Mouse (Mus musculus): ENCODE data around the gene Frmd4b.
"Not testable (repeated sequence)": the region's sequence is repeated elsewhere in the genome, so short reads cannot be mapped to it uniquely, and the experiment has no call there.

Gene Frmd4b

GRCm38 (mm10) chr6:97291159-97291908 lies 326.0 kb downstream of the Frmd4b start:
- DNase-seq (ENCODE audit: low read depth, low spot score), result no peak

- DNase-seq (ENCODE audit: low read depth, low spot score), result no peak
Measured at GRCm38 (mm10) chr6:97290687-97291086, 326.7 kb downstream of the Frmd4b start.

GRCm38 (mm10) chr6:97289838-97290237 lies 327.5 kb downstream of the Frmd4b start:
- no peak for DNase-seq (ENCODE audit: low read depth, low spot score)

DNA sequence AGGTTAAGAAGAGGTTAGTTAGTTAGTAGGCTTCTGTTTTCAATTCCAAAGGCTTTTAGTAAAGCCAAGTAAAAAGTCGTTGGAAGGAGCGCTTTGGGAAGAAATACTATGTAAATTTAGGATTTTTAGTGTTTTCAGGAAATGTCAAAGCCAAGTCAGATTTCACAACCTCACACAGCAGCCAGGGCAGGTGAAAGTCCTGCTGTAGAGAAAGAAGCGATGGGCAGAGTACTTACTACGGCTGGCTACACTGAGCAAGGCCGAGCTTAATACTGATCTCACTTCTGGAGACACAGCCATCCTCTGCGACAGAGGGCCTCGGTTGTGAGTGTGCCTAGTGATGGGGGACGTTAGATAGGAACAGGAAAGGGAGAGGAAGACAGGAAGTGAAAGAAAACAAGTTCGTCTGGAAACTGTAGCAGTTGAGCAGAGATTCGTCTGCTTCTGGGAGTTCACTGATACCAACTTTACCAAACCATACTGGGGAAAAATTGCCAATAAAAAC lies 328.0 kb downstream of the Frmd4b start:
- DNase-seq (ENCODE audit: low read depth, low spot score), result no peak

DNA sequence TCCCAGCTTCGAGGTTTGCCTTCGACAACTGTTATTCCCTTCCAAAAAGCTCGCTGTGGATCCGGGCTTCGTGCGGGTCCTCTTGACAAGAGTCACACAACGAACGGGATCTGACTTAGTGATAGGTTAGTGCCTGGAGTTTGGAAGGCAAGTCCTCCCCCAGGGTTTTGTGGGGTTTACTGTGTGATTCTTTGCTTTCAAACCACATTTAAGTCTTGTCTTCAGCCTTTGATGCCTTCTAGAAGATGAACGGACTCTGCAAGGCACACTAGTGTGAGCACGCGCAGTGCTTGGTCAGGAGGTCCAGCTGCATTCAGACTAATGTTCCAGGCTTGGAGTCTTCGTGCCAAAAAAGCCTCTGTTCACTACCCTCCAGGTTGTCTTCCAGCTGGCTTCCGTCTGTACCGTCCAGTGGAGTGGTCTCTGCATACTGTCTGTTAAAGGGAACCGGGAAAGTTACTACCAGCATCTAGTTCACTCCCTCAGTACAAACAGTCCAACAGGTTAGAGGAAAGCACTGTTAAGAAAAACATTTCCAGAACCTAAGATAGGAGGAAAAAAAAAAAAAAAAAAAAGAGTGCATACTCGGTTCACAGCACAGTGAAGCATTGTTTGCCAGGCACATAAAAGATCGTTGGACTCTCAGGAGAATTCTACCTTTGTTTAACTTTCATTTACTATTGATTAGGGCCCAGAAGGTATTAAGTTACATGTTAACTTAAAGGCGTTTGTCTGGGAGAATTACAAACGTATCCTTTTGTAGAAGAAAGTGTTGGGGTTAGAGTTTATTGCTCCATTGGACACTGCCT lies 329.1 kb downstream of the Frmd4b start:
- no peak for DNase-seq (ENCODE audit: low read depth, low spot score)

GRCm38 (mm10) chr6:97286332-97286731 lies 331.0 kb downstream of the Frmd4b start:
- no peak for DNase-seq (ENCODE audit: low read depth, low spot score)

GRCm38 (mm10) chr6:97283676-97284075 lies 333.7 kb downstream of the Frmd4b start:
- DNase-seq (ENCODE audit: low read depth, low spot score), result no peak

- DNase-seq (ENCODE audit: low read depth, low spot score), result peak; percentile 64
Measured at GRCm38 (mm10) chr6:97278878-97279277, 338.5 kb downstream of the Frmd4b start.

DNA sequence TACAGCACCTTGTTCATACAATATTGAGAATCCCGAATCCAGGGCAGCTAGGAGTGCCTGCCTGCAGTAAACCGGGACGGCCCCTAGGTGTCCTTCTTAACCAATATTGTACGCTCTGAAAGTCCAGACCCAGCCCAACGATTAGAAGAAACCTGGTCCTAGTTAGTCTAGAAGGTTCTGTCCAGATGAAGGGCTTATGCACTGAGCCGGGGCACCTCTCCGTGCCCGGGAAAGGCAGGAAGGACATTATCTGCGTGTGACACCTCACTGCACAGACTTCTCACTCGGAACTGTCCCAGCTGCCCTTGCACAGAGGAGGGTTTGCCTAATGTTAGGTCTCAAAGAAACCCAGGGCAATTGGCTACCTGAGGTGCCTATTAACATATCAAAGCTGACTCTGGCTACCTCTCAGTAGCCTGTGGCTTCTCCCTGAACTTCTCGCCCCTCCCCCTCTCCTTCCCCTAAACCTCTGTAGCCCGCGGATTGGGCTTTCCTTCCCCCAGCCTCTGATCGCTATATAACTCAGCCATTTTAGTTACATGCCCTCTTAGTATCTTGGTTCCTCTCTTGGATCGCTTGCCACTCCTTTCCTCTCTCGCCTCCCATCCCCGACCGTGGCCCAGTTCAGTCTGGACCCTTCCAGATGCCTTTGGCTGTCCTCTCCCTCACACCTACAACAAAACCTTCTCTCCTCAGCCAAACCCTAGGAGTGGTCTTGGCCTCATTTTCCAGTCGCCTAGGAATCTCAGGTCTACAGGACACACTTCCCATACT lies 339.1 kb downstream of the Frmd4b start:
- DNase-seq (ENCODE audit: low read depth, low spot score), result peak; percentile 98

GRCm38 (mm10) chr6:97276890-97277497 lies 340.3 kb downstream of the Frmd4b start:
- DNase-seq (ENCODE audit: low read depth, low spot score), result no peak

GRCm38 (mm10) chr6:97276366-97276765 lies 341.0 kb downstream of the Frmd4b start:
- DNase-seq (ENCODE audit: low read depth, low spot score), result peak; percentile 48

- no peak for DNase-seq (ENCODE audit: low read depth, low spot score)
Measured at GRCm38 (mm10) chr6:97275760-97276159, 341.6 kb downstream of the Frmd4b start.

GRCm38 (mm10) chr6:97273777-97274176 lies 343.6 kb downstream of the Frmd4b start:
- DNase-seq (ENCODE audit: low read depth, low spot score), result no peak

DNA sequence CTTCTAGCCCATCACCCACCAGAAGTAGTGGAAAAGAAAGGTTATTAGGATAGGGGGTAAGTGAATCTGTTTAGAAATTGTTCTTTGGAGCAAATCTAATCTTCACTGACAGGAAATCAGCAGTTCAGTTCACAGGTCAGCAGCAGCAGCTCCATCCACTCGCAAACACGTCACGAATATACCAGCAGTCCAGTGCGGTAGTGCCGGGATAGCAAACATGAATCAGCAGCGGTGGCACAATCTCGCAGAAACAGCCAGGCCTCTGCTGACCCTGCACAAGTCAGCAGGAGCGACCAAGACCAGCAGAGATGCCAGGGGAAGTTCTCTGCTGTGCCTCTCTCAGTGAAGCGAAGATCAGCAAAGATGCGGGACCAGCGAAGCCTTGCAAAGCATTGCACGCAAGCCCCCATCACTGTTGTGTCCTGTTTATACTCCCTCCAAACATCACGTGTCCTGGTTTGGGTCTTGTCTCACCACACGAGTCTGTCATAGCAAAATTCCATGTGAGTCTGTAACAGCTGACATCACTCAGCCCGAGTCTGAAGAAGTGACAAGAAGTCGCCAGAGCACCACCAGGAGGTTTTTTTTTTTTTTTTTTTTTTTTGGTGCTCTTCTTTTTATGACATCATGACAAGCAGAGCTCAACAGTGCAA lies 344.2 kb downstream of the Frmd4b start:
- DNase-seq (ENCODE audit: low read depth, low spot score), result no peak

GRCm38 (mm10) chr6:97272349-97272748 lies 345.0 kb downstream of the Frmd4b start:
- DNase-seq (ENCODE audit: low read depth, low spot score), result no peak

DNA sequence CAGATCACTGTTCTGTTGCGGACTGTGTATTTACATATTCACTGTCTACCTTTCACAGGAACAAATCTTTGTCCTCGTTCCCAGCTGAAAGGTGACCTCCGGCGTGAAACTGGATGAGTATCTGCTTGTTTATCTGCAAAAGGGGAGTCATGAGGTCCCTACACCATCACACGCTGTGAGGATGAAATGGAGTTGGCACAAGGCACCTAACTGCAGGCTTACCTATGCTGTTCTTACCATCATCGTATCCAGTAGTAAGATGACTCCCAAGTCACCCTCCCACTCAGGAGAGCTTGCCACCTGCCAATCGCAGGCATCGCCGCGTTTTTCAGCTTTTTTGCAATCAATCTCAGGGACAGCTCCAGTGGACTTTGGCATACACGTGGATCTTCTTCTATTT lies 347.7 kb downstream of the Frmd4b start:
- DNase-seq (ENCODE audit: low read depth, low spot score), result no peak

GRCm38 (mm10) chr6:97267132-97267531 lies 350.2 kb downstream of the Frmd4b start:
- DNase-seq (ENCODE audit: low read depth, low spot score), result no peak

- DNase-seq (ENCODE audit: low read depth, low spot score), result no peak
Measured at GRCm38 (mm10) chr6:97266661-97267060, 350.7 kb downstream of the Frmd4b start.

GRCm38 (mm10) chr6:97265705-97266104 lies 351.6 kb downstream of the Frmd4b start:
- no peak for DNase-seq (ENCODE audit: low read depth, low spot score)

DNA sequence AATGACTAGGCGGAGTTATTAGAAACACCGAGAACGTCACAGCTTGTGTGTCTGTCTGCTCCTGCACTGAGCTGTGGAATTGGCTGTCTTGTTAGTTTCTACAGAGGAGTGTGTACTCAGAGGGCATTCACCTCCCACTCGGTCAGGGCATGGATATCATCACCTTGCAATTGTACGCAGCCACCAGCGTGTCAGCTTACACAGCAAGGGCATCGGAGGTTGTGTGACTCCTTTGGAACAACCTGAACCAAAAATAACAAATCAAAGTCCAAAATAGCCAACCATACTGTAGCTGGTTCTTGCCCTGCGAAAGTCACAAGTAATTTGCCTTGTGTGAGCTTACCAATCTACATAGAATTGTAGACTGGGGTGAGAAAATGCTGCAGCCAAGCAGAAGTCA lies 352.1 kb downstream of the Frmd4b start:
- no peak for DNase-seq (ENCODE audit: low read depth, low spot score)

DNA sequence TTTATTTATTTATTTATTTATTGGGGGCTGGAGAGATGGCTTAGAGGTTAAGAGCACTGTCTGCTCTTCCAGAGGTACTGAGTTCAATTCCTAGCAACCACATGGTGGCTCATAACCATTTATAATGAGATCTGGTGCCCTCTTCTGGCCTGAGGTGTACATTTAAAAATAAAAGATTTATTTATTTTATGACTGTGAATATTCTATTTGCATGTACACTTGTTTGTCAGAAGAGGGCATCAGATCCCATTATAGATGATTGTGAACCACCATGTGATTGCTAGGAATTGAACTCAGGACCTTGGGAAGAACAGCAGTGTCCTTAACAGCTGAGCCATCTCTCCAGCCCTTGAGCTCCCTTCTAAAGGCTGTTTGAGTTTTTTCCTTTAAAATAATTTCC lies 353.6 kb downstream of the Frmd4b start:
- not testable (repeated sequence) for DNase-seq (ENCODE audit: low read depth, low spot score)
